Mouse (Mus musculus): Measurements from ENCODE around the gene Hist2h3c1. TPM values are rescaled to one million over a fixed set of nuclear protein-coding genes. Genes with fewer than 3 reads are reported as not detected.
A peak's percentile ranks its signal among the peaks of the same experiment; 100 is the strongest.
"Not testable (repeated sequence)": the region's sequence is repeated elsewhere in the genome, so short reads cannot be mapped to it uniquely, and the experiment has no call there.

The Hist2h3c1 gene
- total RNA-seq, 1 experiment: not detected

DNA sequence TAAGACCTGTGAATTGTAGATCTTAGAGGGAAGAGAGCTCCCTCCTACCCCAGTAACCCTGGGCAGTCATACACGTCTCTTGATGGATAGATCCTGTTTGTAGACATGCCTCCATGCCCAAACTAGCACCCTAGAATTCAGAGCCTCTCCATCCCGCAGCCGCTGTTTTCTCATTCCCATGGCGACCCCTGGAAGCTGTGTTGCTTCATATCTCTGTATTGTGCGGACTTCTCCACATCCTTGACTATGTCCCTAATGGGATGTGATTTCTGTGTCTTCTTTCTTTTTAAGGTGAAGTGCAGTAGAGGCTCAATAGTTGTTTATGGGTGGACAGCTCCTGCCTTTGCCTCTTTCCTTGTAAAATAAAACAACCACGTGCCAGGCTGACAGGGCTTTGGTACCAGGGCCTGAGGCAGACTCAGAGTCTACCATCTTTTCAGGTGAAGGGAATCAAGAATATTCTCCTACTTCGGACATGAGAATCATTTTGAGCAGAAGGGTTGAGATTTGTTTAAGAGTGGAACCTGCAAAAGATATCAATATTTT is 18.0 kb downstream of the Hist2h3c1 start:
- in situ Hi-C loops (cut with MboI; ENCODE audit: low sequenced_read_pairs in 2 of 2, unreplicated experiment in 2 of 2): no loop called here
- H3K36me3 ChIP-seq (ENCODE audit: control insufficient read depth, insufficient read depth, low read length, poor library complexity, severe bottlenecking): no peaks in the 10 kb centered on the region
- peak overlapping the region; percentile 27; the same call in 1 of the 2 replicates for H3K9ac ChIP-seq (ENCODE audit: insufficient read depth, low read depth, low read length, poor library complexity, severe bottlenecking)
- DNase-seq (ENCODE audit: low read depth, low spot score): no peak
- peaks cover 0 to 7% of the 10 kb centered on the region in 2 experiments; a peak in 2 of 4 replicates for H3K4me1 ChIP-seq (ENCODE audit: control insufficient read depth in 2 of 2, insufficient read depth in 2 of 2, low read length in 2 of 2, poor library complexity in 1 of 2)
- no peak overlapping the region; the same call in 1 of the 2 replicates for H3K27ac ChIP-seq (ENCODE audit: insufficient read depth, low read depth, low read length, poor library complexity, severe bottlenecking)
- no peak for TF ChIP-seq CHD2 (IDR thresholded peaks at IDR 0.05; ENCODE audit: low read depth, low read length)
- no peak for TF ChIP-seq ZC3H11A (IDR thresholded peaks at IDR 0.05; ENCODE audit: borderline replicate concordance, low read depth, low read length)
- no peak for TF ChIP-seq ZNF384 (IDR thresholded peaks at IDR 0.05; ENCODE audit: low read depth, low read length)
- TF ChIP-seq MAFK (IDR thresholded peaks at IDR 0.05; ENCODE audit: insufficient read depth, low read depth, low read length): no peak
- no peak for TF ChIP-seq HCFC1 (IDR thresholded peaks at IDR 0.05; ENCODE audit: borderline replicate concordance, insufficient read depth, low read length)
- peak overlapping the region; percentile 56 to 70; a peak in 2 of 4 replicates for H3K4me3 ChIP-seq (ENCODE audit: insufficient read depth in 1 of 2, low read depth in 1 of 2, low read length in 2 of 2, poor library complexity in 1 of 2, severe bottlenecking in 1 of 2)
- no peaks in the 10 kb centered on the region for H3K9me3 ChIP-seq (ENCODE audit: control insufficient read depth, insufficient read depth, low read depth, low read length)

DNA sequence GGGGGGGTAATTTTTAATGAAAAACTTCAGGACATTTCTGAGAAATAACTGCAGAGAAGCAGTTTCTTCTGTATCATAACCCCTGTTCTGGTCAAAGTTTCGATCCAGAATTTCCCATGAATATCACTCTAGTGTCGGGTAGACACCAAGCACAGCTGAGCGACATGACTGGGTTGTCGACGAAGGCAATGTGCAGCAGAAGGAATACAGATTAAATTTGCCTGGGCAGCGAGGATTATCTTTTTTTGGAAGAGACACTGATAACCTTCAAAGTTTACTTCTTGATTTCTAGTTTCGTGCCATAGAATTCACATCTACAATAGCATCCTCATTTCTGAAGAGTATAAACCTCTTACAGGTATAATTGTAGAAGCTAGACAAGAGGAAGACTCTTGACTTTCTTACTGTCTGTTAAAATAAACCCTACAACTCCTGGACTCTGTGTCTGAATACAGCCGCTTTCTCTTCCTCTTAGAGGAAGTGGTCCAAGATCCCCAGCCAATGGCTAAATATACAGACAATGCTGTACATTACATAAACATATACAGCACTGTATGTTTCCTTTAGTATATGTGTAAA is 19.7 kb downstream of the Hist2h3c1 start:
- Histone ChIP-seq H3K4me1 (ENCODE audit: control insufficient read depth in 2 of 2, insufficient read depth in 2 of 2, low read length in 2 of 2, poor library complexity in 1 of 2) (peaks cover 2 to 7% of the 10 kb centered on the region in 2 experiments; a peak in 2 of 4 replicates), H3K9ac (ENCODE audit: insufficient read depth, low read depth, low read length, poor library complexity, severe bottlenecking) (no peak overlapping the region), H3K27ac (ENCODE audit: insufficient read depth, low read depth, low read length, poor library complexity, severe bottlenecking) (no peak overlapping the region), H3K9me3 (ENCODE audit: control insufficient read depth, insufficient read depth, low read depth, low read length) (no peaks in the 10 kb centered on the region), H3K36me3 (ENCODE audit: control insufficient read depth, insufficient read depth, low read length, poor library complexity, severe bottlenecking) (no peaks in the 10 kb centered on the region), H3K4me3 (ENCODE audit: insufficient read depth in 1 of 2, low read depth in 1 of 2, low read length in 2 of 2, poor library complexity in 1 of 2, severe bottlenecking in 1 of 2) (no peak overlapping the region)
- in situ Hi-C loops (cut with MboI; ENCODE audit: low sequenced_read_pairs in 2 of 2, unreplicated experiment in 2 of 2): no loop called here
- no peak for DNase-seq (ENCODE audit: low read depth, low spot score)
- TF ChIP-seq ZC3H11A (IDR thresholded peaks at IDR 0.05; ENCODE audit: borderline replicate concordance, low read depth, low read length): no peak

DNA sequence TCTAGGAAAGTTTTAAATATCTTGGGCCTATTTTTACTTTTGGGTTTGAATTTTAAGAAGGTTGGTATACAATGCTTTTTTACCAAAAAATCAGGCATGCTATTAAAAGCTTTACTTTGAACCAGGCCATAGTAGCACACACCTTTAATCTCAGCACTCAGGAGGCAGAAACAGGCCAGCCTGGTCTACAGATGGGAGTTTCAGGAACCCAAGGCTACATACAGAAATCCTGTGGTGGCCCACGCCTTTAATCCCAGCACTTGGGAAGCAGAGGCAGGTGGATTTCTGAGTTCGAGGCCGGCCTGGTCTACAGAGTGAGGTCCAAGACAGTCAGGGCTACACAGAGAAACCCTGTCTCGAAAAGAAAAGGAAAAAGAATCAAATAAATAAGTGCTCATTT is 21.1 kb downstream of the Hist2h3c1 start:
- no peaks in the 10 kb centered on the region for H3K36me3 ChIP-seq (ENCODE audit: control insufficient read depth, insufficient read depth, low read length, poor library complexity, severe bottlenecking)
- no peak overlapping the region for H3K4me3 ChIP-seq (ENCODE audit: insufficient read depth in 1 of 2, low read depth in 1 of 2, low read length in 2 of 2, poor library complexity in 1 of 2, severe bottlenecking in 1 of 2)
- peak overlapping the region; percentile 26; the same call in 1 of the 2 replicates for H3K9ac ChIP-seq (ENCODE audit: insufficient read depth, low read depth, low read length, poor library complexity, severe bottlenecking)
- H3K9me3 ChIP-seq (ENCODE audit: control insufficient read depth, insufficient read depth, low read depth, low read length): no peaks in the 10 kb centered on the region
- H3K27ac ChIP-seq (ENCODE audit: insufficient read depth, low read depth, low read length, poor library complexity, severe bottlenecking): no peak overlapping the region; the same call in 1 of the 2 replicates
- peaks cover 2 to 5% of the 10 kb centered on the region in 2 experiments; a peak in 2 of 4 replicates for H3K4me1 ChIP-seq (ENCODE audit: control insufficient read depth in 2 of 2, insufficient read depth in 2 of 2, low read length in 2 of 2, poor library complexity in 1 of 2)
- in situ Hi-C loops (cut with MboI; ENCODE audit: low sequenced_read_pairs in 2 of 2, unreplicated experiment in 2 of 2): no loop called here
- no peak for TF ChIP-seq ZC3H11A (IDR thresholded peaks at IDR 0.05; ENCODE audit: borderline replicate concordance, low read depth, low read length)
- TF ChIP-seq ZNF384 (IDR thresholded peaks at IDR 0.05; ENCODE audit: low read depth, low read length): no peak
- no peak for TF ChIP-seq HCFC1 (IDR thresholded peaks at IDR 0.05; ENCODE audit: borderline replicate concordance, insufficient read depth, low read length)
- no peak for TF ChIP-seq MAFK (IDR thresholded peaks at IDR 0.05; ENCODE audit: insufficient read depth, low read depth, low read length)
- TF ChIP-seq CHD2 (IDR thresholded peaks at IDR 0.05; ENCODE audit: low read depth, low read length): no peak
- no peak for DNase-seq (ENCODE audit: low read depth, low spot score)

DNA sequence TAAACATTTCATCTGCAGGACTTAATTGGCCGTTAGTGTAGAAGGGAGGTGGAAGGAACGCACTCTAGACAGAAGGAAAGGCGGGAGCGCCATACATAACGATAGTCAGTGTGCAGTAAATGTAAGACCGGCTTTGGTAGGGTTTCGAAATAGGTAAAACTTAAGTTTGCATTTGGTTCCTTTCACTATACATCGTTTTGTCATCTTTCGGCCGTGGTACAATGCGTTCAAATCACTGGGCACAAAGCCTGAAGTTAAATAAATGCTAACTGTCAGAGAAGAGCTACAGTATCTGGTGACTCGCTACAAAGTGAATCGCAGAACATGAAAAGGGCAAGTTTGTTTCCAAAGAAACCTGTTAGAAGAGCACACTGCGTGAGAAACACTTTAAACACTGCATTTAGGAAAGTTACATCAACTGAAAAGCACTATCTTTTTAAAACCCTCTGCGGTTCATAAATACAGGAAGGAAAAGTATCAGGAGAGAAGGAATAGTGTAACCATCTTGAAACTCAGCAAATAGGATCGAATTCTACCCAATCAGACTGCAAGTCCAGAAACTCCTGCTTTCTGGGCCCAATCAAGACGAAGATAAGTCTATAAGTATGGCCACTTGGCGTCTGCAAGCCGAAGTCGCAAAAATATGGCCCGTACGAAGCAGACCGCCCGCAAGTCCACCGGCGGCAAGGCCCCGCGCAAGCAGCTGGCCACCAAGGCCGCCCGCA is 21.7 kb downstream of the Hist2h3c1 start, which contains the start of gene Hist2h3b:
Gene Hist2h3b, plus strand, starts transcription at position 604 of the 725 bp plus-strand sequence.
- Histone ChIP-seq H3K27ac (ENCODE audit: insufficient read depth, low read depth, low read length, poor library complexity, severe bottlenecking) (peak within 1 kb of the TSS; percentile 74), H3K9me3 (ENCODE audit: control insufficient read depth, insufficient read depth, low read depth, low read length) (no peaks in the 10 kb centered on the region), H3K4me1 (ENCODE audit: control insufficient read depth in 2 of 2, insufficient read depth in 2 of 2, low read length in 2 of 2, poor library complexity in 1 of 2) (peaks cover 2 to 5% of the 10 kb centered on the region in 2 experiments; a peak in 2 of 4 replicates), H3K36me3 (ENCODE audit: control insufficient read depth, insufficient read depth, low read length, poor library complexity, severe bottlenecking) (no peaks in the 10 kb centered on the region), H3K4me3 (ENCODE audit: insufficient read depth in 1 of 2, low read depth in 1 of 2, low read length in 2 of 2, poor library complexity in 1 of 2, severe bottlenecking in 1 of 2) (peak within 1 kb of the TSS; percentile 61 to 62), H3K9ac (ENCODE audit: insufficient read depth, low read depth, low read length, poor library complexity, severe bottlenecking) (peak within 1 kb of the TSS; percentile 76)
- no peak for TF ChIP-seq ZC3H11A (IDR thresholded peaks at IDR 0.05; ENCODE audit: borderline replicate concordance, low read depth, low read length)
- TF ChIP-seq HCFC1 (IDR thresholded peaks at IDR 0.05; ENCODE audit: borderline replicate concordance, insufficient read depth, low read length): no peak
- peak; percentile 65 for DNase-seq (ENCODE audit: low read depth, low spot score)
- in situ Hi-C loops (cut with MboI; ENCODE audit: low sequenced_read_pairs in 2 of 2, unreplicated experiment in 2 of 2): no loop called here

DNA sequence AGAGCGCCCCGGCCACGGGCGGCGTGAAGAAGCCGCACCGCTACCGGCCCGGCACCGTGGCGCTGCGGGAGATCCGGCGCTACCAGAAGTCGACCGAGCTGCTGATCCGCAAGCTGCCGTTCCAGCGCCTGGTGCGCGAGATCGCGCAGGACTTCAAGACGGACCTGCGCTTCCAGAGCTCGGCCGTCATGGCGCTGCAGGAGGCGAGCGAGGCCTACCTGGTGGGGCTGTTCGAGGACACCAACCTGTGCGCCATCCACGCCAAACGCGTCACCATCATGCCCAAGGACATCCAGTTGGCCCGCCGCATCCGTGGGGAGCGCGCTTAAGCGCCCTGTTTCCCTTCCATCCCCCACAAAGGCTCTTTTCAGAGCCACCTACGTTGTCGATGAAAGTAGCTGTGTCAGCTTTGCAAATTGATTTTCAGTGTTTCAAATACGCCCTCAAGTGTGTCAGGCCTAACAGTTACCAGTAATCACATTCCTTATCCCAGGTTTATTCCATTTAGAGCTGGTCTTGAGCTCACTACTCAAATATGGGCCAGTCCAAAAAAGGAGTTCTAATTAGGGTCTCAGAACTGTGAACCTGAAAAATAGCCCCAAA is 22.4 kb downstream of the Hist2h3c1 start:
- DNase-seq (ENCODE audit: low read depth, low spot score): not testable (repeated sequence)

More for the DNA sequence above, 22.4 kb downstream of the Hist2h3c1 start:
- peak overlapping the region; percentile 74 for H3K27ac ChIP-seq (ENCODE audit: insufficient read depth, low read depth, low read length, poor library complexity, severe bottlenecking)
- H3K4me1 ChIP-seq (ENCODE audit: control insufficient read depth in 2 of 2, insufficient read depth in 2 of 2, low read length in 2 of 2, poor library complexity in 1 of 2); H3K9me3 ChIP-seq (ENCODE audit: control insufficient read depth, insufficient read depth, low read depth, low read length); H3K36me3 ChIP-seq (ENCODE audit: control insufficient read depth, insufficient read depth, low read length, poor library complexity, severe bottlenecking); in situ Hi-C loops (cut with MboI; ENCODE audit: low sequenced_read_pairs in 2 of 2, unreplicated experiment in 2 of 2): not testable (repeated sequence)
- H3K4me3 ChIP-seq (ENCODE audit: insufficient read depth in 1 of 2, low read depth in 1 of 2, low read length in 2 of 2, poor library complexity in 1 of 2, severe bottlenecking in 1 of 2): peak overlapping the region; percentile 61 to 62
- peak overlapping the region; percentile 76 for H3K9ac ChIP-seq (ENCODE audit: insufficient read depth, low read depth, low read length, poor library complexity, severe bottlenecking)
